Mouse (Mus musculus) C2C12 (cell line): ENCODE measurements around the gene Cped1.
"Not testable (repeated sequence)": the region's sequence is repeated elsewhere in the genome, so short reads cannot be mapped to it uniquely, and the experiment has no call there.

Experiments
- CTCF ChIP-seq: IDR thresholded peaks from one replicate; pipeline ENCODE4 v1.5.1; 2011; ENCODE audit not compliant: control insufficient read depth, insufficient read depth, insufficient read length
- MAX ChIP-seq: IDR thresholded peaks from one replicate; pipeline ENCODE4 v1.6.1; 2011; ENCODE audit warnings: mild to moderate bottlenecking, control low read depth
- MYOD1 ChIP-seq: IDR thresholded peaks from one replicate; pipeline ENCODE4 v1.6.1; 2011; ENCODE audit warnings: low read depth; ENCODE audit not compliant: control insufficient read depth, insufficient read length
- MYOG ChIP-seq: IDR thresholded peaks from one replicate; pipeline ENCODE4 v1.6.1; 2011; ENCODE audit not compliant: control insufficient read depth, insufficient read length; ENCODE audit errors: extremely low read depth
- USF1 ChIP-seq: IDR thresholded peaks from one replicate; pipeline ENCODE4 v1.6.1; 2011; ENCODE audit warnings: low read depth, mild to moderate bottlenecking, control low read depth, moderate library complexity

DNA sequence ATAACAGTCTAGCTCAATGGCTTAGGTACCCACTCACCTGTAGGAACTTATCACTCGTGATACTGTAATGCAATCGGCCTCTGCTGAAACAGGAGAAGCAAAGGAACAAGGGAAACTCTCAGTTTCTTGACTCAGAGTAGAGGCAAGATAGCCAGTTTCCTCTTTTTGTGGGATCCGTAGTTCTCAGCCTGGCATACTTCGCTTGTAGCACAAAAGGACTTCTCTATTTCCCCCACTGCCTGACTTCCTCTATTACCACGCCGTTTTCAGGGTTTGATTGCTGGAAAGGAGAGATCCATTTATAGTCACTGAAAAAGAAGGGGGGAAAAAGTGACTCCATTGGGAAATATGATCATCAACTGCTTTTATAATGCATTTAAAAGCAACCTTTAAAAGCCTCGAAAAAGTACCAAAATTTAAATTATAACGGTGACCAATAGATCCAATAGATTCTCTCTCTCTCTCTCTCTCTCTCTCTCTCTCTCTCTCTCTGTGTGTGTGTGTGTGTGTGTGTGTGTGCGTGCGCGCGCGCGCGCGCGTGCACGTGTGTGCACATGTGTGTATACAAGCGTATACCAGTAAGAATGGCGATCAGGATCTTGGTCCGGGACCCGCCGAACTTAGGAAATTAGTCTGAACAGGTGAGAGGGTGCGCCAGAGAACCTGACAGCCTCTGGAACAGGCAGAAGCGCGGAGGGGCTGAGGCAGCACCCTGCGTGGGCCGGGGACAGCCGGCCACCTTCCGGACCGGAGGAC, 139.0 kb downstream of the Cped1 start:
- TF ChIP-seq CTCF, USF1, MYOD1, MYOG, MAX: not testable (repeated sequence)
